Mouse (Mus musculus): Measurements from ENCODE around the gene Cox7a1. TPM values are rescaled to one million over a fixed set of nuclear protein-coding genes. Genes with fewer than 3 reads are reported as not detected.

Gene Cox7a1
- polyA plus RNA-seq (2014; fragmentation: Illumina TruSeq; extraction: RNeasy Lipid Tissue Mini Kit (QIAGEN cat#74804); ENCODE audit: low read depth, low replicate concordance): not detected

DNA sequence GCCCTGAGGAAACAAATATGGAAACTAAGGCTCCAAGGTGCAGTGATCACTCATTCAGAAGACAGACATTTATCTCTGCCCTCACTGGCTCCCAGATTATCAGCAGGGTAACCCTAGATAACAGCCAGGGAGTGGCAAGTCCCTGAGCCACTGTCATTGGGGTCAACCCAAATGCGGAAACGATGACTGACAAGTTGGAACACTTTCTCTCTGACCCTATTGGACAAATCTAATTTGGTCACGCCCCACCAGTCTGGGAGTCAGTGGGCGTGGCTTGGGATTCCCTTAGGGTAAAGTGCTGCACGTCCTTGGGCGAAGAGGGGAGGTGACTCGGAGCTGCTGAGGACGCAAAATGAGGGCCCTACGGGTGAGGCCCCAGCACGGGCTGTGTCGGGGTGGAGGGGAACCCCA is at the start of gene Cox7a1:
TSS of gene Cox7a1 (plus strand) at position 266 of the 411 bp plus-strand sequence.

DNA sequence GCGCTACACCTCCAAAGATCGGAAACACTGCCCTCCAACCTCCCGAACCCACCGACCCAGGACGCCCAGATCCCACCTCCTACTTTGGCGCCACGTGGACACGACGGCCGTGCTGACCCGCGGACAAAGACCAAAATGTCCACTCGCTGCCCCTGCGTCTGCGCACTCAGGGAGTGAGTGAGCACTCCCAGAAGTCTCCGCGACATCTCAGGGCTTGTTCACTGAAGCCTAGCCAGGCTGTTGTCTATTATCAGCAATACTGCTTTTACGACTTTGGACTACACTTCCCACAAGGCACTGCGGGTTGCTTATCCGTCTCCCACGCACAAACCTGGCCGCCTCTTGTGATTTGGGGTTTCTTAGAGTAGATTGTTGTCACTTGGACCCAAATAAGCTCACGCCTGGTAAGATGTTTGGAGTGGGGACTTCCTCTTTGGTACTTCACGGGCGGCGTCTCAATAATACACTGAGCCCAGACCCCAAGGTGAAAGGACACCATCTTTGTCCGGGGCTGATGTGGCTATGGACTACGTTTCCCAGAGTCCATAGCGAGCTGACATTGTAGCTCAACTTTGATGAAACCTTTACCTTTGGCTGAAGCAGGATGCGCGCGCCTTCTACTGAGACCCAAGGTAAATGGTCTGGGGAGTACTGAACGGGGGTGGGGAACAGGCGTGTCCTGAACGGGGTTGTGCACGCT is 14.2 kb upstream of the Cox7a1 start, which contains the start of gene Zfp146:
TSS of gene Zfp146 (minus strand) at position 168 of the 700 bp plus-strand sequence.

DNA sequence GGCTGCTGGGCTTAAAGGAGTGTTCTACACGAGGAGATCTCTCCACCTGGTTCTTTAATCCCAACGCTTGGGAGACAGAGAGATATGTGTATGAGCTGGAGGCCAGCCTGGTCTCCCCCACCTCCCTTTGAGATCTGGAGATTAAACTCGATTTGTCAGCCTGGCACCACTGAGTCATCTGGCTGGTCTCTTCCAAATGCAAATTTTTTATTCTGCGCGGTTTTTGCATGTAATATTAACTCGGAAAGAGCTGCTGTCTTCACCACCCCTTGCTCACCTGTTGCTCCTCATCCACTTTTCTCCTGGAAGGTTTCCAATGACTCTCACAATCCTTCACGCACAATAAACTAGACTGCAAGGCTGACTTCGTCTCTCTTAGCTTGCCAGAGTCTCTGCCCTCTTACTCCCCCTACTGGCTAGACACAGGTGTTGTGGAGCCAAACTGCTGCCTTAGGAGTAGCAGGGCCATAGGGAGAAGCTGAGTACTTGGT is 14.6 kb downstream of the Cox7a1 start, which contains the start of gene Capns1:
TSS of gene Capns1 (minus strand) at position 331 of the 491 bp plus-strand sequence.

DNA sequence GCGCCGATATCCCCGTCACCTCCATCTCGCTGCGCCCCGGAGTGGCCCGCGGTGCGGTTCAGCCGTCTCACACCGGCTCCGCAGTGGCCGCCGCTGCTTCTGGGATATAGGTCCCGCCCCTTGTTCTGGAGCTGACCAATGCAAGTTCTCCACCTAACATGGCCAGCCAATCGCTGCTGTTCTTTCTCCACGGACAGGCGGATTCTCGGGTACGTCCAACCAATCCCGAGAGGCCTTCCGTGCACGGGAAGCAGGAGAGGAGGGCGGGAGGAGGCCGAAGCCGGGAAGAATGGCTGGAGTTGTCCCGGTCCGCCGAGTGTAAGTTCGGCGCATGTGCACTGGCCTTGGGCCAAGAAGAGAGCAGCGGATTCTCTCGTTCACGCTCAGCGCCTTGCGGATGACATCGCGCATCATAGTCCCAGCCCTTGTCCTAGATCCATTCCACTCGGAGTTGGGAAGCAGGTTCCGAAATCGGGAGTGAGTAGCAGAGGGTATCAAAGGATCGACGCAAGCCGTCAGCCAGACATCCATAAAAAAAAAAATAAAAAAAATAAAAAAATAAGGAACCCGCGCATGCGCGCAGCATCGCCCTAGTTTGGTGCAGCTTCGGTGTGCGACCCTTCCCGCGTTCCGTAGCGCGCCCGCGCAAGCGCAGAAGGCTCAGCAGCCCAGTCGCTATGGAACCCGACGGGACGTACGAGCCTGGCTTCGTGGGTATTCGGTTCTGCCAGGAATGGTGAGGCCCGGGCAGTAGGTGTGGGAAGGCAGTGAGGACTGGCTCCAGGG is 47.9 kb downstream of the Cox7a1 start, which contains the start of the genes Polr2i and Tbcb:
TSS of gene Polr2i (plus strand) at position 280 of the 786 bp plus-strand sequence.
TSS of gene Tbcb (minus strand) at position 604 of the 786 bp plus-strand sequence.

DNA sequence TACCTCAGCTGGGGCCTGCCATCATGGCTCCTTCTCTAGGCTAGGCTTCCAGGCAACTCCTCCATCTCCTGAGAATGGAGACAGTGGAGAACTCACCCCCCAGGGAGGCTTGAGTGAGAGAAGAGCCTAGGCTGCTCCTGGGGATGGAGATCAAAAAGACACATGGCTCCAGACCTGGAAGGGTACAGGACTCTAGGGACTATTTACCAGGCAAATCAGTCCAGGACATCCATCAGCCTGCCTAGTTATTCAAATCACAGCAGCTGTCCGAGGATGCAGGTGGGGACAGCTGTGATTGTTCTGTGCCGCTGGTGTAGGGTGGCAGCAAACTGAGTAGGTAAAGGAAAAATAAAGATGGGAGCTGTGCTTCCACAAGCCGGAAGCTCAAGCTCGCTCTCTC is 51.7 kb downstream of the Cox7a1 start, which contains the start of gene Ovol3:
TSS of gene Ovol3 (minus strand) at position 101 of the 400 bp plus-strand sequence.

Other genes with a start within 250 kb of the Cox7a1 start
- gene Zfp74, start 230.1 kb upstream of the Cox7a1 start, polyA plus RNA-seq (2014; fragmentation: Illumina TruSeq; extraction: RNeasy Lipid Tissue Mini Kit (QIAGEN cat#74804); ENCODE audit: low read depth, low replicate concordance): 10.1 TPM
- 6.0 TPM for gene Zfp568, start 200.2 kb upstream of the Cox7a1 start, polyA plus RNA-seq (2014; fragmentation: Illumina TruSeq; extraction: RNeasy Lipid Tissue Mini Kit (QIAGEN cat#74804); ENCODE audit: low read depth, low replicate concordance)
- 3.1 TPM for gene Zfp14, start 132.8 kb upstream of the Cox7a1 start, polyA plus RNA-seq (2014; fragmentation: Illumina TruSeq; extraction: RNeasy Lipid Tissue Mini Kit (QIAGEN cat#74804); ENCODE audit: low read depth, low replicate concordance)
- 2.0 TPM for gene Zfp82, start 111.2 kb upstream of the Cox7a1 start, polyA plus RNA-seq (2014; fragmentation: Illumina TruSeq; extraction: RNeasy Lipid Tissue Mini Kit (QIAGEN cat#74804); ENCODE audit: low read depth, low replicate concordance)
- gene Gm26920, start 93.7 kb upstream of the Cox7a1 start, polyA plus RNA-seq (2014; fragmentation: Illumina TruSeq; extraction: RNeasy Lipid Tissue Mini Kit (QIAGEN cat#74804); ENCODE audit: low read depth, low replicate concordance): not detected
- gene Zfp566, start 93.6 kb upstream of the Cox7a1 start, polyA plus RNA-seq (2014; fragmentation: Illumina TruSeq; extraction: RNeasy Lipid Tissue Mini Kit (QIAGEN cat#74804); ENCODE audit: low read depth, low replicate concordance): 1.9 TPM
- gene Zfp260, start 89.4 kb upstream of the Cox7a1 start, polyA plus RNA-seq (2014; fragmentation: Illumina TruSeq; extraction: RNeasy Lipid Tissue Mini Kit (QIAGEN cat#74804); ENCODE audit: low read depth, low replicate concordance): 97.5 TPM
- 0.93 TPM for gene Zfp382, start 62.2 kb upstream of the Cox7a1 start, polyA plus RNA-seq (2014; fragmentation: Illumina TruSeq; extraction: RNeasy Lipid Tissue Mini Kit (QIAGEN cat#74804); ENCODE audit: low read depth, low replicate concordance)
- gene Zfp146, start 14.4 kb upstream of the Cox7a1 start, polyA plus RNA-seq (2014; fragmentation: Illumina TruSeq; extraction: RNeasy Lipid Tissue Mini Kit (QIAGEN cat#74804); ENCODE audit: low read depth, low replicate concordance): 32.4 TPM
- gene Capns1, start 14.7 kb downstream of the Cox7a1 start, polyA plus RNA-seq (2014; fragmentation: Illumina TruSeq; extraction: RNeasy Lipid Tissue Mini Kit (QIAGEN cat#74804); ENCODE audit: low read depth, low replicate concordance): 58.2 TPM
- gene Polr2i, start 47.8 kb downstream of the Cox7a1 start, polyA plus RNA-seq (2014; fragmentation: Illumina TruSeq; extraction: RNeasy Lipid Tissue Mini Kit (QIAGEN cat#74804); ENCODE audit: low read depth, low replicate concordance): not detected
- gene Tbcb, start 48.1 kb downstream of the Cox7a1 start, polyA plus RNA-seq (2014; fragmentation: Illumina TruSeq; extraction: RNeasy Lipid Tissue Mini Kit (QIAGEN cat#74804); ENCODE audit: low read depth, low replicate concordance): 7.6 TPM
- gene Ovol3, start 51.6 kb downstream of the Cox7a1 start, polyA plus RNA-seq (2014; fragmentation: Illumina TruSeq; extraction: RNeasy Lipid Tissue Mini Kit (QIAGEN cat#74804); ENCODE audit: low read depth, low replicate concordance): not detected
- not detected for gene Thap8, start 96.0 kb downstream of the Cox7a1 start, polyA plus RNA-seq (2014; fragmentation: Illumina TruSeq; extraction: RNeasy Lipid Tissue Mini Kit (QIAGEN cat#74804); ENCODE audit: low read depth, low replicate concordance)
- gene Wdr62, start 96.3 kb downstream of the Cox7a1 start, polyA plus RNA-seq (2014; fragmentation: Illumina TruSeq; extraction: RNeasy Lipid Tissue Mini Kit (QIAGEN cat#74804); ENCODE audit: low read depth, low replicate concordance): not detected
- 1.7 TPM for gene Clip3, start 107.6 kb downstream of the Cox7a1 start, polyA plus RNA-seq (2014; fragmentation: Illumina TruSeq; extraction: RNeasy Lipid Tissue Mini Kit (QIAGEN cat#74804); ENCODE audit: low read depth, low replicate concordance)
- 4.7 TPM for gene Alkbh6, start 124.6 kb downstream of the Cox7a1 start, polyA plus RNA-seq (2014; fragmentation: Illumina TruSeq; extraction: RNeasy Lipid Tissue Mini Kit (QIAGEN cat#74804); ENCODE audit: low read depth, low replicate concordance)
- 5.0 TPM for gene Syne4, start 130.7 kb downstream of the Cox7a1 start, polyA plus RNA-seq (2014; fragmentation: Illumina TruSeq; extraction: RNeasy Lipid Tissue Mini Kit (QIAGEN cat#74804); ENCODE audit: low read depth, low replicate concordance)
- 1.4 TPM for gene E130208F15Rik, start 137.6 kb downstream of the Cox7a1 start, polyA plus RNA-seq (2014; fragmentation: Illumina TruSeq; extraction: RNeasy Lipid Tissue Mini Kit (QIAGEN cat#74804); ENCODE audit: low read depth, low replicate concordance)
- 5.7 TPM for gene Sdhaf1, start 139.8 kb downstream of the Cox7a1 start, polyA plus RNA-seq (2014; fragmentation: Illumina TruSeq; extraction: RNeasy Lipid Tissue Mini Kit (QIAGEN cat#74804); ENCODE audit: low read depth, low replicate concordance)
- 0.69 TPM for gene Lrfn3, start 178.6 kb downstream of the Cox7a1 start, polyA plus RNA-seq (2014; fragmentation: Illumina TruSeq; extraction: RNeasy Lipid Tissue Mini Kit (QIAGEN cat#74804); ENCODE audit: low read depth, low replicate concordance)
- 0.97 TPM for gene Tyrobp, start 229.6 kb downstream of the Cox7a1 start, polyA plus RNA-seq (2014; fragmentation: Illumina TruSeq; extraction: RNeasy Lipid Tissue Mini Kit (QIAGEN cat#74804); ENCODE audit: low read depth, low replicate concordance)
- gene Hcst, start 235.7 kb downstream of the Cox7a1 start, polyA plus RNA-seq (2014; fragmentation: Illumina TruSeq; extraction: RNeasy Lipid Tissue Mini Kit (QIAGEN cat#74804); ENCODE audit: low read depth, low replicate concordance): not detected
- not detected for gene Nfkbid, start 237.6 kb downstream of the Cox7a1 start, polyA plus RNA-seq (2014; fragmentation: Illumina TruSeq; extraction: RNeasy Lipid Tissue Mini Kit (QIAGEN cat#74804); ENCODE audit: low read depth, low replicate concordance)

All from kidney, adult 10 weeks (tissue).